Mouse (Mus musculus) layer of hippocampus, adult 9-11 months (tissue): ENCODE data around the gene Ncf1.

ENCODE experiments used
- DNase-seq: peaks from one replicate; pipeline ENCODE4 v3.0.0; 2022

The Ncf1 gene

GRCm38 (mm10) chr5:134243661-134244436 lies 14.4 kb upstream of the Ncf1 start:
- no peak for DNase-seq

DNA sequence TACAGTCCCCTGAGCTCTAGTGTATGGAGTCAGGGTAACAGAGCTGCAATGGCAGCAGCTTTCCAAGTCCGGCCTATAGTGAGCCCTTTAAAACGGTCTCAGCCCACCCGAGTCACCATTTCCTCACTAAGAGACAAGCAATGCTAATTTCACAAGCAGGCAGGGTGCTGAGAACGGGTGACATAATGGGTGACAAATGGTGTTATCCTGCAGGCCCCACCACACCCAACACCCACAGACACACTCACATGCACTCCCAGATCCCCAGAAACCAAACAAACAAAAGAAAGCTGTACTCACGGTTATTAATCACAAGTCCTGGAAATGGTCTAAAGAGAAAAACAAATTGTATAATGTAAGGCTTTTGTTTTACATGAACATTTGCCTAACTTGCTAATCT lies 12.4 kb upstream of the Ncf1 start:
- peak; percentile 69 for DNase-seq

DNA sequence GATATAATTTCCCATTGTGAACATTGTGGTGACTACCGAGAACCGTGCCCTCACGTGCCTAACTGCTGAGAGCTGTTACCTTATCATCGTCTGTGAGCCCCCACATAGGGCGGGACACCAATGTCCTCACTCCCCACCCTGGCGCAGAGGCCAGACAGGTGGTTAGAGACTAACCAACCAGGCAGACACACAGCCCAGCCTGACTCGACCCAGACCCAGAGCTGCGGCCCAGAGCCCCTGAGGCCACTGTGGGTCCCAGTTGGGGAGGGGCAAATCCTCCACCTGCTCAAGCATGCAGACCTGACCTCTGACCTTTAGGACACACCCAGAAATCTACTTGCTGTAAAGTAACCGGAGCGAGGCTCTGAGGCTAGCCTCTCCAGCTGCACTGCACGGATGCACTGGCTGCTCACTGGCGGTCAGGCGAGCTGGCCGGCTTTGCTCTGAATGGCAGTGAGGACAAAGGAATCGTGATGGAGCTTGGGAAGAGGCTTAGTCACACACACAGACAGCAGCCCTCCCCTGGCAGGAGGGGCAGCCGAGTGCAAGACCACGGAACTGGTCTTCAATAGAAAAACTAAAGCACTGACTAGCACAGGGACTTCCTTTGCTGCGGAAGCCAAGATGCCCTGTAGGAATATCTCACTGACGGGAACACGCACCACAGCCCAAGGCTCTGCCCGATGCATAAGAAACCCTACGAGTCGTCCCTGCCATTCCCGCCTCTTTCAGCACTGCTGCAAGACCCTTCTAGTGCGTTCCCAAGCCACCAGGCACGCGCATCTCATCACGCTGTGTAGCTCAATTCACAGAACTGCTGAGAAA lies 8.7 kb upstream of the Ncf1 start:
- no peak for DNase-seq

GRCm38 (mm10) chr5:134237508-134237907 lies 8.1 kb upstream of the Ncf1 start:
- DNase-seq, result no peak

DNA sequence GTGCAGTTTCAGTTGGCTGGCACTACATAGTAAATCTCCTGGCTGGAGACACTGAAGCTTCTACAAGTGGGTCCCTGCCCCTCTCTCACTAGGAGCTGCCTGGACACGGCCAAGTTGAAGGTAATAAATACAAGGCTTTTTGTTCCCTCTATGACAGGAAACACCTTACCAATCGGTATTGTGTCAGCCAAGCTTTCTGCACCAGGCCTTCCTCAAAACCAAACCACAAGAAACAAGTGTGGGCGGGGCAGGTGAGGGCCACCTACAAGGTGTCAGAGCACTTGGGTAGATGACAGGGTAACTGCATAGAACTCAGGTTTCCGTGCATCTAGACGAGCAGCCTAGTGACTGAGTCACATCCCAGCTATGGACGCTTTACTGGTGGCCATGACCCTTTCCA lies 7.4 kb upstream of the Ncf1 start:
- no peak for DNase-seq

DNA sequence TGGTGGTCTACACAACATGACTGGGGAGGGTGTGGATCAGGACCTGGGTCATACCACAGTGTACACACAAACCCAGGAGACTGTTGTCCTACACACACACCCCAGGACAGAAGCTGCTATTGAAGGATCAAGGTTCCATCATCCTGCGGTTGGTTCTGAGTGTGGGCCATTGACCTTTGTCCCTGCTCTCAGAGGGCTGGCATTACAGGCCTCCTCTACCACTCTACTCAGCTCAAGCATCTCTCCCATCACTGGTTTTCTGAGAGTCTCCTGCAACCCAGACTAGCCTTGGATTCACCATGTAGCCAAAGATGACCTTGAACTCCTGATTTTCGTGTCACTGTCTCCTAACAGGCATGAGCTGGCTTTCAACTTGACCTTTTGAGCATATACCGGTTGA lies 6.8 kb upstream of the Ncf1 start:
- no peak for DNase-seq

DNA sequence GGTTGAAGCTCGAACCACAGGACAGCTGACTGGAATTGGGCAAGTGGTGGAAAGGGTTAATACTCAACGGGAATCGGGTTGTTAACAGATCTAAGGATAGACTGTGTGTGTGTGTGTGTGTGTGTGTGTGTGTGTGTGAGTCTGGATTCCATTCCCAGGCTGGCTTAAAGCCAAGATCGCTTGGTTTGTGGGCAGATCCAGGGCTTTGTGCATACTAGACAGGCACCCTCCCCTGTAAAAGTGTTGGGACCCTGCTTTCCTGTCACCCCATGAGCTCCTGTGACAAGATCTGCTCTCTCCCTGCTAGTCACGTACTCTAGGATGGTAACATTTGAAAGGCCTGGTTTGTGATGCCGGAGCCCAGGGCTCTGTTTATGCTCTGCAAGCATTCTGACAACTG lies 5.7 kb upstream of the Ncf1 start:
- no peak for DNase-seq

- DNase-seq, result no peak
Observed at GRCm38 (mm10) chr5:134234205-134234604, 4.8 kb upstream of the Ncf1 start.

GRCm38 (mm10) chr5:134233244-134233651 lies 3.8 kb upstream of the Ncf1 start:
- no peak for DNase-seq

- peak; percentile 86 for DNase-seq
Observed at GRCm38 (mm10) chr5:134232568-134232967, 3.1 kb upstream of the Ncf1 start.

- no peak for DNase-seq
Observed at GRCm38 (mm10) chr5:134232111-134232510, 2.7 kb upstream of the Ncf1 start.

GRCm38 (mm10) chr5:134231376-134231775 lies 2.0 kb upstream of the Ncf1 start:
- peak; percentile 88 for DNase-seq

GRCm38 (mm10) chr5:134228249-134228638 lies 1.2 kb downstream of the Ncf1 start:
- DNase-seq, result no peak

- DNase-seq, result no peak
Observed at GRCm38 (mm10) chr5:134227574-134228248, 1.7 kb downstream of the Ncf1 start.

DNA sequence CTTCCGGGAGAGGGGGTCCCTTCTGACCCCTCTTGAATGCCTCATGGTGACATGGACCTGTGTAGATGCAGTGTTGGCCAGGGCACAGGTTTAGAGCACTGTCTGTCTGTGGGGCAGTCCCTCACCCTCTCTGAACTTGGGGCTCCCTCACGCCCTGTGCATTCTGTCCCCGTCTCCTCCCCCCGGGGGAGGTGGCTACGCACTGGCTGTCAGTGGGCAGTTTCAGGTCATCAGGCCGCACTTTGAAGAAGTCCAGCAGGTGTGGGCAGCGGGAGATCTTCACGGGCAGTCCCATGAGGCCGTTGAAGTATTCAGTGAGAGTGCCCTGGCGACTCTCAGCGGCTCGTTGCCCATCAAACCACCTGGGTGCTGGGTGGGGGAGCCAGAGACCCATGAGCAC lies 2.5 kb downstream of the Ncf1 start:
- DNase-seq, result no peak

DNA sequence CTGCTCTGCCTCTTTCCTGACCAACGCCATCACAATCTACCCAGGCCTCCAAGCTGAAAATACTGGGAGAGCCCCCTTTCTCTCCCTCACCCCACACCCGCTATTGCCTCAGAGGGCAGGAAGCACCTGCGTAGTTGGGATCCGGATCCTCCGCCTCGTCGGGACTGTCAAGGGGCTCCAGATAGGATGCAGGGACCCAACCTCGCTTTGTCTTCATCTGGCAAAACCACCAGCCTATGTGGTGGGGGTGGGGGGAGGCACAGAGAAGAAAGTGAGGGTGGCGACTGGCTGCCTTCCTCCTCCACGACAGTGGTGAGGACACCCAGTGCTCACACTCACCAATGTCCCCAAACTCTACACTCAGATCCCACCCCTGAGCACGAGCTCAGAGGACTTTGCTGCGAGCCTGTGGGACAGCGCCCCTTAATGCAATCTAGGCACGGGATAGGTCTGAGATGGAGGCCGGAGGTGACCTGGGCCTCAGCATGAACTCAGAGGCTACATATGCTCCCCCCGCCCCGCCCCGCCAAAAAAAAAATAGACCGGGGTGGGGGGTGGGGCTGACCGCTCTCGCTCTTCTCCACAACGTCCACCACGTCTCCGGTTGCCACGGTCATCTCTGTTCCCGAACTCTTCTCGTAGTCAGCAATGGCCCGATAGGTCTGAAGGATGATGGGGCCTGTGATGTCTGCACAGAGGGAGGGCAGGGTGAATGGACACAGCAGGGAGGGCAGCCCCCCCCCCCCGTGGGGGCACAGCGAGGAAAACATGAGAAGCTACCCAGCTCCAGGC lies 4.1 kb downstream of the Ncf1 start:
- DNase-seq, result no peak

DNA sequence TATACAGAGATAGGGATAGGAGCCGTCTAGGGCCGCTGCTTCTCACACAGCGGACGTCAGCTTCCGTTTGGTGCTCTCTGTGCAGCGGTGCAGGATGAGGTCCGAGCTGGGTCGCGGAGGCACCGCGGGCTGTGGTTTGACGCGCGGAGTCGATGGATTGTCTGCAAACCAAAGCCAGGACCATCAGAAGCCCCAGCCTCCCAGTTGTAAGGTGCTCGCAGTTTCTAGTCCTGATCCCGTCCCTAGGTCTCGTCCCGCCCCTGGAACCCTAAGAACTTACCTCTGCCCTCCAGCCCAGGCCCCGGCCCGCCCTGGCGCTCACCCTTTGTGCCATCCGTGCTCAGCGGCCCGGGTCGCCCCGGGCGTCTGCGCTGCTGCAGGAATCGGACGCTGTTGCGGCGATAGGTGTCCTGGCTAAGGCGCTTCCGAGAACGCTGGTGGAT lies 7.7 kb downstream of the Ncf1 start:
- no peak for DNase-seq

DNA sequence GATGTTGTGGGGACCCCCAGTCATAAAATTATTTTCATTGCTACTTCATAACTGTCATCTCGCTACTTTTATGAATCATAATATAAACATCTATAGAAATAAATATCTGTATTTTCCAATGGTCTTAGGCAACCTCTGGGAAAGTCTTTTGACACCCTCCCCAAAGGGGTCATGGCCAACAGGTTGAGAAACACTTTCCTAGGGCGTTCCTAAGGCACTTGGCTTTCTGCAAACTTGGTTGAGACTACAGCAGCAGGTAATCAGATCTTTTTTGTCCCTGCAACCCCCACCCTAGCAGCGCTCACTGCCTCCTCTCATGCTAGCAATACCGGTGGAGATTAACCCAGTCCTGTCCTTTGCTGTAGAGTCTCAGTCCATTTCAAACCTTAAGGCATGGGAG lies 8.1 kb downstream of the Ncf1 start:
- DNase-seq, result no peak

GRCm38 (mm10) chr5:134217900-134218299 lies 11.5 kb downstream of the Ncf1 start:
- DNase-seq, result no peak

GRCm38 (mm10) chr5:134214021-134214806 lies 15.2 kb downstream of the Ncf1 start:
- peak; percentile 45 for DNase-seq

GRCm38 (mm10) chr5:134209931-134210554 lies 19.4 kb downstream of the Ncf1 start:
- no peak for DNase-seq
